Mouse (Mus musculus): ENCODE data around the gene Tagln2. TPM values are rescaled to one million over a fixed set of nuclear protein-coding genes. Genes with fewer than 3 reads are reported as not detected.

Gene Tagln2
- polyA plus RNA-seq (2012; rRNA removed), result 382 and 458 TPM in 2 replicates

DNA sequence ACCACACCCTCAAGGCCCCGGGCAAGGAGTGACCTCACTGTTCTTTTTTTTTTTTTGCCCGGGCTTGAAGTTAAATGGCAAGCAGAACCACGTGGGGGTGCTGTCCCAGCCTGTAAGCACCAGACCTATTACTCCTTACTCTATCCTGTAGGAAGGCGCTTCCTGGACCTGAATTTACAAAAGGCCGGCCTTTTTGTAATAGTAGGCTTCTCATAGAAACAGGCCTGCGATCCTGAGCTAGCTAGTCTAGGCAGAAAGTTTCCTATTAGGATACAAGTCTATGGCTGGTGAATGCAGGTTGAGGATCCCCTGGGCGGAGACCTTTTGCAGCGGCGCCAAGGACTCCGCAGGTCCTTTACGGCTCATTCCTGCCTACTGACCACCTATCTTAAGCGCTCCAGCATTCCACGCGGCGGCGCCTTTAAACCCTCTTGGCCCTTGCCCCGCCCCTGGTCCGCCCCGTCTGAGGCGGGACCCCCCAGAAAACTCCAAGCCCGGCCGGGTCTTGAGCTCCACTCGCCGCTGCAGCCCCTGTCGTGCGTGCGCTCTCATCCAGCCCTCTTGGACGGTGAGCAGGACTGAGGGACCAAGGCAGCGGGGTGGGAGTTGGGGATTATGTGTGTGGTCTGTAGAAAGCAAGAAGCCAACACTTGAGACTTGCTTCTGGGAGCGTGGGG is at the start of gene Tagln2:
Gene Tagln2, plus strand, starts transcription at position 283 of the 677 bp plus-strand sequence.

GRCm38 (mm10) chr1:172475054-172475741 is 24.6 kb upstream of the Tagln2 start, which contains the start of gene Slamf9:
Gene Slamf9 (plus strand): TSS chr1:172475358.

DNA sequence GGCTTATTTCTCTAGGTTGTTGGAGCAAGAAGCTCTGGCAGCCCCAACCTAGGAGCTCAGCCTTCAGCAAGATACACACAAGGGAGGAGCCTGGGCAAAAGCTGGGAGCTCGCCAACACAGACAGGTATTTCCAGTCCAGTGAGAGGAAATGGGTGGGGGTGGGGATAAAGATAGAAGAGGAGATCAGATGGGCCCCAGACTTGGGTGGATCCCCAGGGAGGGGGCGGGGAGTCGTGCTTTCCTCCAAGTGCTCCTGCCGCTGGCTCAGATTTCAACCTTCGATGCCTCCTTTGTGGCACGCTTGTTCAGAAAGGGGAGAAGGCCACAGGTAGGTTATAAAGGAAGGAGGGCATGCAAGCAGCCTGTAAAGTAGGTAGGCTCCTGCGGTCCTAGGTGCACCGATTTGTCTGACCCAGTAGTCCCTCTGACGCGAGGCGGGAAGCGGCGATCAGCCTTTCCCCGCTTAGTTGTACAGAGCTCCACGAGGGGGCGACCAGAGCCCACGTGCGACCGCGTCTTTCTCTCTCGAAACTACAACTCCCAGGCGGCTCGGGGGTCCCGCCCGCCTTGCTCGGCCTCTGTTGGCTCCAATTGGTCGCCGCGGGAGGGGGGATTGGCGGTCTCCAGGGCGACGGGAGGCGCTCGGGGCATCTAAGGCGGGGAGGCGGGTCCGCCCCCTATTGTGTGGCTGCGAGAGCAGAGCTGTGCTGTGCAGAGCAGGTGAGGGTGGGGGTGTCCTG is 18.1 kb upstream of the Tagln2 start, which contains the start of gene Igsf9:
Gene Igsf9, plus strand, starts transcription at position 249 of the 741 bp plus-strand sequence.

DNA sequence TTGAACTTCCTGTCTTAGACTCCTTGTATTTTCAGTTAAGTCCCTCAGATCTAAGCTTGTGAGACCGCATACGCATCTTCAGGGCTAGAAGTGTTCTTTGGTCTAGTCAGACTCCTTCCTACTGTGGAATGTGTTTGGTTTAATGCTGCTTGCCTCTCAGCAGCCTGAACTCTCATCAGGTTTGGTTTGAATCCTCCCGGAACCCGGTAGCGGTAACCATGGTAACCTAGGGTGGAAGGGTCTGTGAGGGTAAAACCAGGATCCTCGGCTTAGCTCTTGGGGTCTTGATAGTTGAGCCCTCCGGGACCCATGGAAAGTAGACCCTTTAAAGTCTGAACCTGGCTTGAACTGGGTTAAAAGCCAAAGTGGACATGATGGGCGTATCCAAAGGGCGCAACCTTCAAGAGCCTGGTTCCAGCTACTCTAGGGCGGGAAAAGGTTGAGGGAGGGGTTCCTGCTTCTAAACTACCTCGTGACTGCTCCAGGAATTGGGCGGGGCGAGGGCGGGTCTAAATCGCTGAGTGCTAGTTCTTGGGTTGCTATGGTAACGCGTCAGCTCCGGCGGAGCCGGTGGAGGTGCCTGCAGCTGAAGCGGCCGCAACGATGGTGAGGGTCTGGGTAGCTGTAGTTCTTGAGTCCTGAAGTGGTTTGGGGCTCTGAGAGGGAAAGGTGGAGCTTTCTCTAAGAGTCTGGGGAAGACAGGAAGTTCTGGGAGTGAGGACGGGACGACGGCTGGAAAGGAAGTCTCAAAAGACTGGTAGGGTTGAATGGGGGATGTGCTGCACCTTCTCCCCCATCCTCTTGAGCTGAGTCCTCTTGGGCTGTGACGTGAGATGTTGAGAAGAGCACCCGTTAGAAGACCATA is 21.0 kb downstream of the Tagln2 start, which contains the start of gene Cfap45:
Gene Cfap45, plus strand, starts transcription at position 226 of the 865 bp plus-strand sequence.

DNA sequence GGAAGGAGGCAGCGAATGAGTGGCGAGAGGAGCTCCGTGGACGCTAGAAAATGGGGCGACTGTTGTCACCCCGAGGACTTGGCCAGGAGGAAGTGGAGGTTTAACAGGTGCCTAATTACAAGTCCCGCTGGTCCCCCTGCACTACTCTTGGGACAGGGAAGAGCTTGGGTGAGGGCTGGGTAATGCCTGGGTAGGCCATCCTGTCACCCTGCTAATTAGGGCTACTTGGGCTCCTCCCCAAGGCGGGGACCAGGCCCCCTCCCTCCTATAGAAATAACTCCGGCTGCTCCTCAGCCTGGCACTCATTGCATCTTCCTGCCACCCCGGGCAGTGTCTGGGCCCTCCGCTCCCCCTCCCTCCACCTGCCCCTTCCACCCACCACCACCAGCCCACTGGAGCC is 55.8 kb downstream of the Tagln2 start, which contains the start of gene Vsig8:
Gene Vsig8, plus strand, starts transcription at position 301 of the 400 bp plus-strand sequence.

Other genes starting within 250 kb of the Tagln2 start
- 0.06 TPM in 1 of 2 replicates, not detected in the other for gene Atp1a4, start 241.6 kb upstream of the Tagln2 start, polyA plus RNA-seq (2012; rRNA removed)
- gene Igsf8, start 238.4 kb upstream of the Tagln2 start, polyA plus RNA-seq (2012; rRNA removed), result 141 and 148 TPM in 2 replicates
- gene Atp1a2, start 202.0 kb upstream of the Tagln2 start, polyA plus RNA-seq (2012; rRNA removed), result 10.9 and 12.5 TPM in 2 replicates
- 0.27 and 0.28 TPM in 2 replicates for gene Kcnj9, start 170.7 kb upstream of the Tagln2 start, polyA plus RNA-seq (2012; rRNA removed)
- 0.76 and 0.86 TPM in 2 replicates for gene Kcnj10, start 158.8 kb upstream of the Tagln2 start, polyA plus RNA-seq (2012; rRNA removed)
- gene Pigm, start 123.5 kb upstream of the Tagln2 start, polyA plus RNA-seq (2012; rRNA removed), result 7.3 and 8.8 TPM in 2 replicates
- 1.8 and 2.3 TPM in 2 replicates for gene Slamf9, start 24.7 kb upstream of the Tagln2 start, polyA plus RNA-seq (2012; rRNA removed)
- 165 and 216 TPM in 2 replicates for gene Igsf9, start 18.3 kb upstream of the Tagln2 start, polyA plus RNA-seq (2012; rRNA removed)
- 0.52 and 1.3 TPM in 2 replicates for gene Cfap45, start 20.8 kb downstream of the Tagln2 start, polyA plus RNA-seq (2012; rRNA removed)
- gene Vsig8, start 55.9 kb downstream of the Tagln2 start, polyA plus RNA-seq (2012; rRNA removed), result 3.4 and 3.9 TPM in 2 replicates
- 1.4 and 2.6 TPM in 2 replicates for gene Slamf8, start 90.5 kb downstream of the Tagln2 start, polyA plus RNA-seq (2012; rRNA removed)
- gene Fcrl6, start 102.5 kb downstream of the Tagln2 start, polyA plus RNA-seq (2012; rRNA removed), result not detected in 2 replicates
- gene Dusp23, start 132.9 kb downstream of the Tagln2 start, polyA plus RNA-seq (2012; rRNA removed), result 31.9 and 32.7 TPM in 2 replicates
- gene Crp, start 198.0 kb downstream of the Tagln2 start, polyA plus RNA-seq (2012; rRNA removed), result not detected in 2 replicates

All from colon, adult 2 months (tissue).